Mouse (Mus musculus) hindbrain, embryonic 12.5 days (tissue): ENCODE results near the gene Pde1b. TPM values are rescaled to one million over a fixed set of nuclear protein-coding genes. Genes with fewer than 3 reads are reported as not detected.
A peak's percentile ranks its signal among the peaks of the same experiment; 100 is the strongest.

ENCODE experiments used
- ATAC-seq: fragments of 200-750 bp; cut with Nextera tagmentation; 2 replicates; pipeline ENCODE4 v1.8.0; 2017; ENCODE audit warnings: moderate TSS enrichment; ENCODE audit not compliant: low FRiP score
- H3K27ac ChIP-seq: fragments of 300-500 bp; sonication (generic); 2 replicates; pipeline ENCODE4 v1.5.1; 2016; ENCODE audit warnings: mild to moderate bottlenecking
- H3K27me3 ChIP-seq: fragments of 300-500 bp; sonication (generic); 2 replicates; pipeline ENCODE4 v1.6.1; 2016; ENCODE audit warnings: mild to moderate bottlenecking
- H3K36me3 ChIP-seq: fragments of 300-500 bp; sonication (generic); 2 replicates; pipeline ENCODE4 v1.6.1; 2016; ENCODE audit warnings: mild to moderate bottlenecking
- H3K4me1 ChIP-seq: fragments of 300-500 bp; sonication (generic); 2 replicates; pipeline ENCODE4 v1.6.1; 2016
- H3K4me2 ChIP-seq: fragments of 300-500 bp; sonication (generic); replicated peaks from 2 replicates; pipeline ENCODE4 v1.6.1; 2016; ENCODE audit warnings: mild to moderate bottlenecking
- H3K4me3 ChIP-seq: fragments of 300-500 bp; sonication (generic); 2 replicates; pipeline ENCODE4 v1.5.1; 2016; ENCODE audit warnings: mild to moderate bottlenecking
- H3K9ac ChIP-seq: fragments of 300-500 bp; sonication (generic); 2 replicates; pipeline ENCODE4 v1.6.1; 2016; ENCODE audit warnings: mild to moderate bottlenecking, moderate library complexity
- H3K9me3 ChIP-seq: fragments of 300-500 bp; sonication (generic); replicated peaks from 2 replicates; pipeline ENCODE4 v1.6.1; 2016; ENCODE audit warnings: mild to moderate bottlenecking
- WGBS: fragments of 180-500 bp; shearing (Covaris S2); methylation state at CpG from one replicate; pipeline ENCODE4 v1.1.7; 2016; 5-methylcytosine and 5-hydroxymethylcytosine counted together
- polyA plus RNA-seq: library from polyadenylated mRNA; unstranded; fragments of >200 nt; fragmentation: Nextera tagmentation; extraction: Ambion mirVana; gene quantifications from 2 replicates; pipeline ENCODE4 v1.2.1, GENCODE M21; 2016

Gene Pde1b
- polyA plus RNA-seq, 1 experiment from 2014 or later, result 51.6 TPM

- peaks cover 7% of the 10 kb centered on the region; the same call in 1 of the 2 replicates for H3K27me3 ChIP-seq
- no peak for ATAC-seq
- 31% methylated on average over 2 of the region's 2 CpGs for WGBS
- peaks cover 23% of the 10 kb centered on the region for H3K4me1 ChIP-seq
- H3K9ac ChIP-seq, result peak overlapping the region; percentile 85
- no peak overlapping the region for H3K27ac ChIP-seq
- no peaks in the 10 kb centered on the region for H3K36me3 ChIP-seq
- H3K4me3 ChIP-seq, result peak overlapping the region; percentile 80
- H3K4me2 ChIP-seq, result peak overlapping the region; percentile 94
- no peaks in the 10 kb centered on the region for H3K9me3 ChIP-seq
These were observed 33.6 kb downstream of the Pde1b start for GRCm38 (mm10) chr15:103536456-103536855.

GRCm38 (mm10) chr15:103537011-103537821, 34.4 kb downstream of the Pde1b start:
- Histone ChIP-seq H3K4me3 (peak overlapping the region; percentile 80), H3K27ac (peak overlapping the region; percentile 44; the same call in 1 of the 2 replicates), H3K4me1 (peaks cover 23% of the 10 kb centered on the region), H3K27me3 (peaks cover 7% of the 10 kb centered on the region; the same call in 1 of the 2 replicates), H3K9ac (peak overlapping the region; percentile 85), H3K4me2 (peak overlapping the region; percentile 94), H3K36me3 (no peaks in the 10 kb centered on the region), H3K9me3 (no peaks in the 10 kb centered on the region)
- WGBS, result under 1% methylated on average over 37 of the region's 37 CpGs
- peak; percentile 68 for ATAC-seq

- WGBS, result under 1% methylated on average over 36 of the region's 36 CpGs
- Histone ChIP-seq H3K4me1 (peaks cover 23% of the 10 kb centered on the region), H3K9me3 (no peaks in the 10 kb centered on the region), H3K27me3 (peaks cover 7% of the 10 kb centered on the region; the same call in 1 of the 2 replicates), H3K9ac (peak within 1 kb of the TSS; percentile 85), H3K4me3 (peak within 1 kb of the TSS; percentile 80), H3K4me2 (peak within 1 kb of the TSS; percentile 94), H3K36me3 (no peaks in the 10 kb centered on the region), H3K27ac (peak within 1 kb of the TSS; percentile 44; the same call in 1 of the 2 replicates)
- ATAC-seq, result peak; percentile 87
These were observed 35.0 kb downstream of the Pde1b start, which contains the start of gene Ppp1r1a for GRCm38 (mm10) chr15:103537822-103538213. TSS of gene Ppp1r1a (minus strand) at chr15:103538003.

- WGBS, result 65% methylated on average over 2 of the region's 2 CpGs
- Histone ChIP-seq H3K9ac (no peak overlapping the region), H3K4me2 (no peak overlapping the region), H3K9me3 (no peaks in the 10 kb centered on the region), H3K27ac (no peak overlapping the region), H3K27me3 (peaks cover 7% of the 10 kb centered on the region; the same call in 1 of the 2 replicates), H3K4me1 (peaks cover 20% of the 10 kb centered on the region), H3K36me3 (no peaks in the 10 kb centered on the region), H3K4me3 (no peak overlapping the region)
- ATAC-seq, result no peak
These were observed 36.4 kb downstream of the Pde1b start for GRCm38 (mm10) chr15:103539259-103539658.

- Histone ChIP-seq H3K4me1 (peaks cover 18% of the 10 kb centered on the region), H3K27ac (no peak overlapping the region), H3K9ac (no peak overlapping the region), H3K4me2 (no peak overlapping the region), H3K4me3 (no peak overlapping the region), H3K36me3 (no peaks in the 10 kb centered on the region), H3K27me3 (peaks cover 6% of the 10 kb centered on the region; the same call in 1 of the 2 replicates), H3K9me3 (no peaks in the 10 kb centered on the region)
- 85% methylated on average over 1 of the region's 1 CpGs for WGBS
- ATAC-seq, result no peak
These were observed 37.8 kb downstream of the Pde1b start for GRCm38 (mm10) chr15:103540646-103541045.

- 0 out of 2 replicates have a peak, but pooled peaks cover 5% of the 10 kb centered on the region for H3K27me3 ChIP-seq
- no peaks in the 10 kb centered on the region for H3K36me3 ChIP-seq
- H3K27ac ChIP-seq, result no peak overlapping the region
- no peak overlapping the region for H3K4me3 ChIP-seq
- no peak overlapping the region for H3K4me2 ChIP-seq
- no peaks in the 10 kb centered on the region for H3K9me3 ChIP-seq
- ATAC-seq, result no peak
- H3K4me1 ChIP-seq, result peaks cover 7% of the 10 kb centered on the region
- H3K9ac ChIP-seq, result no peak overlapping the region
These were observed 39.7 kb downstream of the Pde1b start for GRCm38 (mm10) chr15:103542526-103542925.

GRCm38 (mm10) chr15:103547983-103548382, 45.1 kb downstream of the Pde1b start:
- H3K36me3 ChIP-seq, result no peaks in the 10 kb centered on the region
- 90% methylated on average over 3 of the region's 3 CpGs for WGBS
- no peaks in the 10 kb centered on the region for H3K9me3 ChIP-seq
- no peak overlapping the region for H3K27ac ChIP-seq
- no peaks in the 10 kb centered on the region for H3K4me1 ChIP-seq
- no peak for ATAC-seq
- no peak overlapping the region for H3K4me3 ChIP-seq
- no peak overlapping the region for H3K4me2 ChIP-seq
- no peaks in the 10 kb centered on the region for H3K27me3 ChIP-seq
- H3K9ac ChIP-seq, result no peak overlapping the region

GRCm38 (mm10) chr15:103549475-103549874, 46.6 kb downstream of the Pde1b start:
- no peak for ATAC-seq
- Histone ChIP-seq H3K27ac (no peak overlapping the region), H3K4me3 (no peak overlapping the region), H3K4me2 (no peak overlapping the region), H3K36me3 (no peaks in the 10 kb centered on the region), H3K9ac (no peak overlapping the region), H3K9me3 (no peaks in the 10 kb centered on the region), H3K27me3 (no peaks in the 10 kb centered on the region), H3K4me1 (no peaks in the 10 kb centered on the region)
- 94% methylated on average over 1 of the region's 1 CpGs for WGBS

- 37% methylated on average over 1 of the region's 1 CpGs for WGBS
- Histone ChIP-seq H3K36me3 (no peaks in the 10 kb centered on the region), H3K4me3 (no peak overlapping the region), H3K4me1 (no peaks in the 10 kb centered on the region), H3K4me2 (no peak overlapping the region), H3K9ac (no peak overlapping the region), H3K27ac (no peak overlapping the region), H3K9me3 (no peaks in the 10 kb centered on the region), H3K27me3 (no peaks in the 10 kb centered on the region)
- ATAC-seq, result no peak
These were observed 48.2 kb downstream of the Pde1b start for GRCm38 (mm10) chr15:103551053-103551452.

GRCm38 (mm10) chr15:103552096-103552690, 49.4 kb downstream of the Pde1b start:
- H3K4me3 ChIP-seq, result no peak overlapping the region
- no peaks in the 10 kb centered on the region for H3K9me3 ChIP-seq
- no peaks in the 10 kb centered on the region for H3K4me1 ChIP-seq
- H3K9ac ChIP-seq, result no peak overlapping the region
- no peaks in the 10 kb centered on the region for H3K36me3 ChIP-seq
- H3K4me2 ChIP-seq, result no peak overlapping the region
- no peaks in the 10 kb centered on the region for H3K27me3 ChIP-seq
- 43% methylated on average over 3 of the region's 3 CpGs for WGBS
- no peak for ATAC-seq
- H3K27ac ChIP-seq, result no peak overlapping the region

- Histone ChIP-seq H3K9me3 (no peaks in the 10 kb centered on the region), H3K27me3 (no peaks in the 10 kb centered on the region), H3K27ac (no peak within 1 kb of the TSS), H3K4me1 (no peaks in the 10 kb centered on the region), H3K4me3 (no peak within 1 kb of the TSS), H3K4me2 (no peak within 1 kb of the TSS), H3K9ac (no peak within 1 kb of the TSS), H3K36me3 (no peaks in the 10 kb centered on the region)
- ATAC-seq, result no peak
These were observed 62.1 kb downstream of the Pde1b start, which contains the start of gene Glycam1 for GRCm38 (mm10) chr15:103564981-103565380. TSS of gene Glycam1 (minus strand) at chr15:103565081.
